Mouse (Mus musculus) thymus, postnatal 10 days (tissue): Measurements from ENCODE around the gene Gm20388.
A peak's percentile ranks its signal among the peaks of the same experiment; 100 is the strongest.

Experiments
- DNase-seq, 2 experiments: peaks; one replicate each; pipeline ENCODE4 v3.0.0; 2021; ENCODE audit warnings: low spot score in 2 of 2

Gene Gm20388

GRCm38 (mm10) chr8:121229550-121229949 is 1318.9 kb downstream of the Gm20388 start:
- DNase-seq = no peak

- no peak for DNase-seq
These were observed 1322.6 kb downstream of the Gm20388 start for GRCm38 (mm10) chr8:121233196-121233595.

DNA sequence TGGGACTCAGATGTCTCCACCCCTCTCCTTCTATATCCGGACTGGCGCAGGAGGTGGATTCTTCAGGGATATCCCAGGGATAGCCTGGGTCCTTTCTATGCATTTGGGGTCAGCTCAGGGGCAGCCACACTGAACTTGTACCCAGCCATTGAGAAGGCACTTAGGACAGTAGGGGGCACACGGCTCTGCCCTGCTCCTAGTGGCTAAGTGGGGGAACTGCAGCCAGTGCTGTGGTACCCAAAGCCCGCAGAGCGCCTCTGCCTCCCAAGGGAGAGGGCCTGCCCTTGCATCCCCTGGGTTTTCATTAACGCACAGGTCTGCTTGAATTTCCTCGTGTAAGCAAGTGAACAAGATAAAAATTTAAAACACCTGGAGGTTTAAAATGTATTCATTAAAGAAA is 1324.3 kb downstream of the Gm20388 start:
- peak in 1 of 2 experiments; percentile 36 for DNase-seq

- no peak for DNase-seq
These were observed 1329.0 kb downstream of the Gm20388 start for GRCm38 (mm10) chr8:121239640-121240039.

- no peak for DNase-seq
These were observed 1331.3 kb downstream of the Gm20388 start for GRCm38 (mm10) chr8:121241761-121242552.

DNA sequence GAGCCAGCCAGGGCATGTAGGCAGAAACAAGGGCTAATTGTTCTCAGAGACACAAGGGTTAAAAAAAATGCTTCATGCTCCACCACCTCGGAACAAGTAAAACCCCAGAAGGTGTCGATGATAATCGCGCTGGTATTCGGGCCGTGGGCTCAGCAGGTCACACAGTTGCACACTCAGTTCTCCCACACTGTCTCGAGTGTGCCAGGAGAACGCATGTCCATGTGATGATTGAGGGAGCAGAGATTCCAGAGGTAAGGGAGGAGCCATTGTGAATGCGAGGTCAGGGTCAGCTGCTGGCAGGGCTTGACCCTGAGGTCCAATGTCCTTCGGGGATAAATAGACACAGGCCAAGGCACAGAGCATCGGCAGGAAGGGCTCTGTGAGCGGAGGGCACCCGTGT is 1332.0 kb downstream of the Gm20388 start:
- DNase-seq = no peak

DNA sequence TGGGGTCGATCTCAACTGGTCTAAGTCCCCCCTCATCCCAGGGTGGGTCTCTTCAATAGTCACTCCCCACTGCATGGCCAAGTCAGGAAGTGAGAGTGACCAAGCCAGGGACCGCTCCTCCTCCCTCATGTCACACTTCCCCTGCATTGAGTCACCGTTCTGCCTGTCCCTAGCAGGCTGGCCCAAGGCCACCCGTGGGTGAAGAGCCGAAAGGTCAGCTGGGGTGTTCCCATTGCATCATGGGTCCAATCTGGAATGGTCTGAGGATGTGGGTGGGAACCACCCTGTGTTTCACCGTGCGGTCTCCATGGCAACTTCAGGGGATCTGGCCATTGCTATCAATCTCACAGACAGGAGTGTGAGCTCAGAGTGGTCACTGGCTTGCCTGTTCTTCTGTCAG is 1338.2 kb downstream of the Gm20388 start:
- DNase-seq = no peak

GRCm38 (mm10) chr8:121249433-121249832 is 1338.8 kb downstream of the Gm20388 start:
- DNase-seq = no peak

DNA sequence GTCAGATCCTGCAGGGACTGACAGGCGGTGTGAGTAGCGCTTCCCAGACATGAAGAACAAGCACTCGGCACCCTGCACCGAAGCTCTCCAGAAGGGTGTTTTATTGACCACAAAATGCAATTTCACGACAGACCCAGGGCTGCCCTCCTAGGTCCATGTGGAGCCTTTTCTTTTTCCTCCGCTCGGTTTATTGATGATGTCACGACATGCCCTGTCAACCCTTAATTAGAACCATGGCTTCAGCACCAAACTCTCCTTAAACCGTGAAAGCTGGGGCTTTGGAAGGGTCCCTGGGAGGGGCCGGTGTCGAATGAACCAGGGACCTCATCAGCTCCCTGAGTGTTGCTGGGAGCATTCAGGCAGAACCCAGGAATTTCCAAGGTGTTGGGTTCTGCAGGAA is 1340.4 kb downstream of the Gm20388 start:
- no peak for DNase-seq

- DNase-seq = no peak
These were observed 1345.2 kb downstream of the Gm20388 start for GRCm38 (mm10) chr8:121255727-121256265.

DNA sequence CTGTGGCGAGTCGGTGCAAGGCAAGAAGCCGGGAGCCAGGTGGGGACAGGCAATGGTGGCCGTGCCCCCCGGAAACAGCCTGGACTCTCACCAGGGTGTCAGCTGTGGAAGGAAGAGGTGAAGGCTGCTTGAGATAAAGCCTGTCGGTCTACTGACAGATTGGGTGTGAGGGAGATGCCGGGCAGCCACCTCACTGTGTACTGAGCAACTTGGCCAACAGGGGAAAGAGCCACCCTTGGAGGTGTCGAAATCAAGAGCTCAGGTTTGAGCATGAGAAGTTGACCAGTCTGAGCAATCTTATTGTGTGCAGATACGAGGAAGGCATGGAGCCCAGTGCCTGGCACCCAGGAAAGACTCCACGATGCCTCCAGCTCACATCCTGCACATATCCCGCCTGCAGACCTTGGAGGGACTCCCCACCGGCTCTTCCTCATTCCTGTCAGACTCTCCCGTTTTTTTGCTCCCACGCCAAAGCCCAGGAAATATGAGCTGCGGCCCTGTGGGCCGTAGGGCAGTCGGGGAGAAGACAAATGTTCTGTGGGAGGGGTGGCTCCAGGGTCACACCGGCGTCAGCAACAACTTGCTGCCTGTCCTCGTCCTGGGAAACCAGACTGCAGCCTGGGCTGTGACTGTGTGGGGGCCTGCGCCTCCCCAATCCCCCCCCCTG is 1347.6 kb downstream of the Gm20388 start:
- DNase-seq = no peak

DNA sequence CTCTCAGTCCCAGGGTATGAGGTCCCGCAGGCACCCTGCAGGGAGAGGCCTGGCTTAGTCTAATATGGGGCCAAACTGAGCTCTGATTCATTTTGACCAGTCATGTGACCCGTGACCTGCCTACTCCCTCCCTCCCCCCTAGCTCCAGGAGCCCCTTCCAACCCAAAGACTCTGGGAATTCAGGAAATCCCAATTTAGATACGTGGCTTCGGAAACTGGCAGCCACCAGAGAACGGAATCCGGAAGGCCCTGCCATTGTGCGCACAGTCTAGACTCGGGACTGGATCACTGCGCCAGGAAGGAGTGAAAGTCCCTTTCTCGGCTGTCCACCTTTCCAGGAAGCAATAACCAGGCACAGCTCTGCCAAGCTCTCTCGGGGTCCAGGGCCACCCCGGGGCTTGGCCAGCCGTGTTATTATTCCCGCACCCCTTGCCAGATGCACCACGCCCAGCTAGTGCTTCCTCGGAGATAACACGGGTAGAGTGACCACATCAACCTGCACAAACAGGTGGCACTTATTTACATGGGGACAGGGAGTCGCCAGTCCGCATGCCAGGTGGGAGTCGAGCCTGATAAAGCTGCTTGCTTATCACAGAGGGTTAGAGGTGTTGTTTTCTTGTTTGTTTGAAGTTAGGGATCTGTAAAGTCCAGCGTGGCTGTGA is 1352.2 kb downstream of the Gm20388 start:
- DNase-seq = no peak

- no peak for DNase-seq
These were observed 1352.7 kb downstream of the Gm20388 start for GRCm38 (mm10) chr8:121263390-121263775.

GRCm38 (mm10) chr8:121264260-121264659 is 1353.6 kb downstream of the Gm20388 start:
- DNase-seq = no peak

- DNase-seq = no peak
These were observed 1360.9 kb downstream of the Gm20388 start for GRCm38 (mm10) chr8:121271542-121271941.

DNA sequence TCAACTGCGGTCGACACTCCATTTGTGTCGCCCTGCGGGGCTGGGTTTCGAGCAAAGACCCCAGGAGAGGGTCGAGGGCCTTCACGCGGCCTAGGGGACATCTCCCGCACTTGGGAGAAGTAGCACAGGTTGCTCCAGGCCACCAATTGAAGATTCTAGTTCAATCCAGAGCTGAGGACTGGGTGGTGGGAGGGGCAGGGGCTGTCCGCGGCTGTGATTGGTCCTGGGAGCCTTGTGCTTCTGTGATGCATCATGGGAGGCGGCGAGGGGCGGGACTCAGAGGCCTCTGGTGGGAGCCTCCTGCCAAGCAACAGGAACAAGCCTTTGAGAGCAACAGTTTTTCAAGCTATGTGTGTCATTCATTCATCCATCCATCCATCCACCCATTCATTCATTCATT is 1362.6 kb downstream of the Gm20388 start:
- DNase-seq = no peak

DNA sequence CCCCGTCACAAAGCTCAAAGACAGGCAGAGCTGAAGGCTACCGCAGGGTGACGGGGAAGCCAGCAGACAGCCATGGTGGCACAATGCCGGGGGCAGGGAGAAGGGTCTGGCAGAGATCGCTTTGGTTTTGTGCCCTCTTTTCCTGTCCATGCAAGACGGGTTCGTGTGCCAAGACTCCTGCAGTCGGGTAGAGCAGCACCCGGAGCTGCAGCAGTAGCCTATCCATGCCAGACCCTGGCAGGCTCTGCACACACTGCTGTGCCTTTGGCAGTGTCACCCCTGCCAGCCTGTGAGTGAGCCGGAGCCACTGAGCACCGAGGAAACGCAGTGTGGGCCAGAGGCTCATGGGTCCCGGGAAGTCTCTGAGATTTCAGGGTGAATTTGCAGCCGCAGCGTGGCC is 1363.0 kb downstream of the Gm20388 start:
- DNase-seq = no peak

- no peak for DNase-seq
These were observed 1369.8 kb downstream of the Gm20388 start for GRCm38 (mm10) chr8:121280414-121280813.

GRCm38 (mm10) chr8:121289346-121289745 is 1378.7 kb downstream of the Gm20388 start:
- no peak for DNase-seq

GRCm38 (mm10) chr8:121290547-121290946 is 1379.9 kb downstream of the Gm20388 start:
- DNase-seq = no peak

DNA sequence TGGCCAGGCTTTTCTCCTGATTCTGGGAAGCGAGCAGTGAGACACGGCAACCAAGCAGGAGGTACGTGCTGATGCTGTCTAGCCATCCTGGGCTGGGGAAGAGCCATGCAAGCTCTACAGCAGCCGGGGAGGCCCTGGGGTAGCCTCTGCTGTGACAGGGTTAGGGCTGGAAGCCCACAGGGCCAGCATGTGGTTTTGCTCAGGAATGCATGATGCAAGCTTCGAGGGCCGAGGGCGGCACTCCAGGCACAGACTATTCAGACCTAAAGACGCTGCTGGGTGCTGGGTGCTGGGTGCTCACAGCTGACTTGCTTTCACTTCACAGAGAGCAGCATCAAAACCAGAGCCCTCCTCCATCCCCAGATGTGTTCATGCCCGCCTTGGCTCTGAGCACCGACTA is 1382.8 kb downstream of the Gm20388 start:
- no peak for DNase-seq
